Mouse (Mus musculus) forelimb bud, embryonic 11.5 days (tissue): ENCODE data around the gene Ccsap.
A peak's percentile ranks its signal among the peaks of the same experiment; 100 is the strongest.

Experiments used
- DNase-seq: peaks from one replicate; pipeline ENCODE4 v3.0.0-alpha.2; 2012; ENCODE audit warnings: low read depth, low spot score

Gene Ccsap

GRCm38 (mm10) chr8:123805718-123806373 lies 54.2 kb downstream of the Ccsap start, which contains the start of gene Rab4a:
TSS of gene Rab4a (plus strand) at chr8:123805985.
- DNase-seq = peak; percentile 95

GRCm38 (mm10) chr8:123805209-123805717 lies 54.7 kb downstream of the Ccsap start:
- no peak for DNase-seq

GRCm38 (mm10) chr8:123804586-123804985 lies 55.4 kb downstream of the Ccsap start:
- no peak for DNase-seq

DNA sequence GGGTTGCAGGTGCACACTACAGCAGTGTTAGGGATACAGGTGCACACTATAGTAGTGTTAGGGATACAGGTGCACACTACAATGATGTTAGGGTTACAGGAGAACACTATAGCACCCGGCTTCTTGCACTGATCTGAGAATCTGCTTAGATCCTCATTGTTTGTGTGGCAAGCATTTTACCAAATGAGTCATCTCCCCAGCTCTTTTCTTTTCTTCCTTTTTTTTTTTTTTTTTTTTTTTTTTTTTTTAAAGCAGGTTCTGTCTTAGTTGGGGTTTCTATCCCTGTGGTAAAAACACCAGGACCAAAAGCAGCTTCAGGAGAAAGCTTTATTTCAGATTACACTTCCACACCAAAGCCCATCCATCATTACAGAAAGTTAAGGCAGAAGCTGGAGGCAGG lies 56.4 kb downstream of the Ccsap start:
- no peak for DNase-seq

- DNase-seq = no peak
Measured at GRCm38 (mm10) chr8:123801538-123801937, 58.5 kb downstream of the Ccsap start.

- no peak for DNase-seq
Measured at GRCm38 (mm10) chr8:123800867-123801266, 59.1 kb downstream of the Ccsap start.

GRCm38 (mm10) chr8:123799885-123800284 lies 60.1 kb downstream of the Ccsap start:
- DNase-seq = peak; percentile 86

DNA sequence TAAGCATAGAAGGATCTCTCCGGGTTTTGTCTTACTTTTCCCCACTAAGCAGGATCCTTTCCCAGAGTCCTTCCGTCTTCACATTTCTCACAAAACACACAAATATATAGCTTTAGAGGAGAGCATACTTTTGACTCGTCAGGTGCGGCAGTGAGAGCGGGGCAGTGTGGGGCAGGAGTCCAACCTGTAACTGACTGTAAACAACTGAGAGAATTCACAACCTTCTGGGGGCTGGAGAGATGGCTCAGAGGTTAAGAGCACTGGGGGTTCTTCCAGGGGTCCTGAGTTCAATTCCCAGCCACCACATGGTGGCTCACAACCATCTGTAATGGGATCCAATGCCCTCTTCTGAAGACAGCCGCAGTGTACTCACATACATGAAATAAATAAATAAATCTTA lies 60.6 kb downstream of the Ccsap start:
- DNase-seq = no peak

- DNase-seq = no peak
Measured at GRCm38 (mm10) chr8:123797928-123798327, 62.1 kb downstream of the Ccsap start.

DNA sequence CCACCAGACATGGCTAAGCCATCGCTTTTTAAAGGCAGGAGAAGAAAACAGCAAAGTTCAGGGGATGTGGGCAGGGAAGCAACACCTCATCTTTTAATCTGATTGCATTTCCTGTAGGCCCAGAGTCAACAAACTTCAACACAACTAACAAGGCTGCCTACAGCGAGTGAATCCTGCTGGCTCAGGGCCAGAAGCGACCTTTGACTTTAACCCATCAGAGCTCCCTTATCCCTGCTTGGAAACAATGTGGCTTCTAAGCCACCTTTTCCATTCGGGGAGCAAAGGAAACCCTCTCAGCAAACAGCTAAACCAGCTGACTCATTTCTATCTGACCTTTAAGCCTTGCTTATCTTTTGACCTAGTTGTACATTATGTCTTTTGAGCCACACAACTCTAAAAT lies 63.3 kb downstream of the Ccsap start:
- DNase-seq = no peak

DNA sequence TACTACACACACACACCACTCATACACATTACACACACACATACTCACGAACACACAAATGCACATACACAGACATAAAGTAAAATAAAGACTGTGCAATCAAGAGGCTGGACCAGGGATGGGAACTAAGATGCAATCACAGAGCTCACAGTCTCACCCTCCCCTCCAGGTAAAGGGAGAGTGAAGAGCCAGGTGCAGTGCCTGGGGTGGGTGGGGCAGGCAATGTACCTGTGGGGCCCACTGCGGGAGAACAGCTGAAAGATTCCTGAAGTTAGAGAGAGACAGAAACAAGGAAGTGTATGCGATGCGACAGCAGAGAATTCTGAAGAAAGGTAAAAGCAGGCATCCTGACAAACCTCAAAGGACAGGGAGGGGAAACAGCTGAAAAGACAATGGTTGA lies 65.2 kb downstream of the Ccsap start:
- DNase-seq = no peak

GRCm38 (mm10) chr8:123793900-123794299 lies 66.1 kb downstream of the Ccsap start:
- DNase-seq = no peak

GRCm38 (mm10) chr8:123791845-123792225 lies 68.2 kb downstream of the Ccsap start:
- DNase-seq = no peak

- DNase-seq = no peak
Measured at GRCm38 (mm10) chr8:123791101-123791844, 68.7 kb downstream of the Ccsap start.
